Mouse (Mus musculus) lung, adult 2 months (tissue): ENCODE data around the gene Akain1. TPM values are rescaled to one million over a fixed set of nuclear protein-coding genes. Genes with fewer than 3 reads are reported as not detected.

Source experiments
- DNase-seq: peaks from one replicate; pipeline ENCODE4 v3.0.0; 2022
- H3K4me1 ChIP-seq: fragments of 200-500 bp; 2 replicates; pipeline ENCODE4 v1.6.1; 2011; ENCODE audit warnings: low read length; ENCODE audit not compliant: control insufficient read depth, insufficient read depth
- H3K4me3 ChIP-seq: fragments of 200-500 bp; replicated peaks from 2 replicates; pipeline ENCODE3; 2011; ENCODE audit warnings: low read depth, mild to moderate bottlenecking, control low read depth, low read length; ENCODE audit errors: extremely low read depth
- CTCF ChIP-seq: fragments of 200-500 bp; IDR thresholded peaks from 2 replicates; pipeline ENCODE4 v1.5.1; 2011; ENCODE audit warnings: mild to moderate bottlenecking, low read length, control low read depth; ENCODE audit not compliant: insufficient read depth
- POLR2A ChIP-seq: fragments of 200-500 bp; IDR thresholded peaks from 2 replicates; pipeline ENCODE4 v1.6.1; 2011; ENCODE audit warnings: low read depth, mild to moderate bottlenecking, control low read depth, low read length, borderline replicate concordance; ENCODE audit errors: extremely low read depth
- WGBS: fragments of 180-500 bp; shearing (Covaris S2); methylation state at CpG from one replicate; pipeline ENCODE4 v1.1.7; 2018; 5-methylcytosine and 5-hydroxymethylcytosine counted together
- polyA plus RNA-seq: library from polyadenylated mRNA; depleted of rRNA; stranded (reverse); fragments of >200 nt; gene quantifications from 2 replicates; pipeline ENCODE4 v1.2.3, GENCODE M21; 2012

Gene Akain1
- polyA plus RNA-seq, 1 experiment, result not detected

DNA sequence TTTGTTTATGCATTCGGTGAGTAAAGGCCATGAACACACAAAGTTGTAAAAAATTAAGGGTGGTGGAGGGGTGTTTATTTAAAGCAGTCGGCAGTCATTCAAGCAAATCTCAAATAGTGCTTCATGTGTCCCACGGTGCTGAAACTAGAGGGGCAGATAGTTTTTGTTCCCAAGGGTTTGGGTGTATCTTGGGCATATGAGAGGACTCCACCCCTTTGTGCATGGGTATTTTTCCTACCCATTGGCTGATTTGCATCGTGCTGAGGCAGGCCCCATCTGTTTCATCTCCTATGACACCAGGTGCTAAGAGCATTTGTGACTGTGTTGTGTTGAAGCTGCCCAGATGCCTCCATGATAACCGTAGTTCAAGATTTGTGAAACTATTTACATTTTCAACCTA is 1.3 kb upstream of the Akain1 start:
- WGBS, result 64% methylated on average over 5 of the region's 5 CpGs

DNA sequence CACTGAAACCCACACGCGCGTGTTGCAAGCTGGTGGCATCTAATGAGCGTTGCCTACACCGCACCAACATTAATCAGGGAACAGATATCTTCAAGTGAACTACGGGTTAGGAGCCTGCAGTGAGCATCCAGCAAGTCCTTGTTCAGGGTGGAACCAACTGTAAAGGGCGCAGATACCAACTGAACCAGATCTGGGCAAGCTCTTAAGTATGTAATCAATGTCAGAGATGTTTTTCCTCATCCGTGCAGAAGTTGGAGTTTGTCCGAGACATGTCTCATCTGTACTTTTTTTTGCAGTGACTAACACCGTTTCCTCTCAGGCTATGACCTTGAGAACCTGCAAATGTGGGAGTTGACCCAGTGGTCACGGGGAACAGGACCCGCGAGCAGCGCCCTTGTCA is 640 bp upstream of the Akain1 start:
- Histone ChIP-seq H3K4me3 (no peak overlapping the region), H3K4me1 (no peaks in the 10 kb centered on the region)
- DNase-seq, result no peak
- WGBS, result 33% methylated on average over 14 of the region's 14 CpGs
- TF ChIP-seq POLR2A (no peak), CTCF (no peak)

More for the DNA sequence above, 1.3 kb upstream of the Akain1 start:
- TF ChIP-seq CTCF, result no peak
- no peak for TF ChIP-seq POLR2A
- DNase-seq, result no peak
- Histone ChIP-seq H3K4me1 (no peaks in the 10 kb centered on the region), H3K4me3 (no peak overlapping the region)

DNA sequence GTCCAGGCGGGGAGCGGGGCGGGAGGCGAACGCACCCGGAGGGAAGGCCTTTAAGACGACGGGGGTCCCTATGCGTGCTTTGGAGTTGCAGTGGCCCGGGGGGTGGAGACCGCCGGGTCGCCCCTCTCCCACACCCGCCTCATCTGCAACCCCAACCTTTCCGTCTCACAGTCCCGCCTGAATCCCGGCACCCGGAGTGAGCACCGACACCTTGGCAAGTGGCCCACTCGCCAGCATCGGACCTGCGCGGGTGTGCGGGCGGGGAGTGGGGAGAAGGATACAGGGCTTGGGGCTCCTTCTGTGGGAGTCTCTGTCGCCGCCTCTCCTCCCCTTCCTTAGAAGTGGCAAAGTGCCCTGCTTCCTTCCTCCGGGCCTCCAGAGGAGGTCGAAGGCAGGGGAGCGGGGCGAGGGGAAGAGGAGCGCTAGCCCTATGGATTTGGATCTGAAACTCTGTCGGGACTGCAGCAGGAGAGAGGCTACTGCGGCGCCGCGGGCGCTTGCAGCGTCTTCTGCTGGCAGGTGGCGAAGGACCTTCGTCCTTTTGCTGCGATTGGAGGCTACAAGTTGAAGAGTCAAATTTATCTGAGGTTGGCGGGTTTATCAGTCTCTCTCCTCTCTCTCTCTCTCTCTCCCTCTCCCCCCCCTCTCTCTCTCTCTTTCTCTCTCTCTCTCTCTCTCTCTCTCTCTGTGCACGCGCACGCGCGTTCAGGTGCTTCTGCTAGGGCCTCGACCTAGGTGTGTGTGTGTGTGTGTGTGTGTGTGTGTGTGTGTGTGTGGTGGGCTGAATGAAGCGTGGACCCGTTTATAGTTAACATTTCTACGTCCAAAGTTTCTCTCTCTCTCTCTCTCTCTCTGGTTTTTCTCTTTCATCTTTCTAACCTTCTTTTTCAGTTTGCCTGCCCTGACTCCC is 700 bp downstream of the Akain1 start:
- H3K4me1 ChIP-seq, result no peaks in the 10 kb centered on the region
- DNase-seq, result peak; percentile 3
- TF ChIP-seq CTCF (no peak), POLR2A (no peak)
- H3K4me3 ChIP-seq, result no peak overlapping the region
- WGBS, result 2% methylated on average over 52 of the region's 52 CpGs

- TF ChIP-seq CTCF, result no peak
- no peak for TF ChIP-seq POLR2A
- Histone ChIP-seq H3K4me3 (no peak overlapping the region), H3K4me1 (no peaks in the 10 kb centered on the region)
- 17% methylated on average over 9 of the region's 9 CpGs for WGBS
- DNase-seq, result no peak
These were observed 1.9 kb downstream of the Akain1 start for GRCm38 (mm10) chr17:69441041-69441440.

DNA sequence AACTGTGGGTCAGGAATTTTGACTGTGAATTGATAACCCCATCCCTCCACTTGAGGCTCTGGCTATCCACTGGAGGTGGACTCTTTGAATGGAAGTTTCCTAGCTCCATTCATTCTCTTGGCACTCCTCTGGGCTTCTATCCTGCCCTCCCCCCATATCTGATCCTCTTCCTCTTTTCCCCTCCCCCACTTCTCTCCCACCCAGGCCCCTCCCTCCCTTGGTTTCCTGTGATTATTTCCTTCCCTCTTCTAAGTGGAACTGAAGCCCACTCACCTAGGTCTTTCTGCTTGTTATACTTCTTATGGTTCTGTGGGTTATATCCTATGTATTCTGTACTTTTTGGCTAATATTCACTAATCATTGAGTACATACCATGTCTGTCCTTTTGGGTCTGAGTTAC is 9.6 kb downstream of the Akain1 start:
- H3K4me3 ChIP-seq, result no peak overlapping the region
- no peak for TF ChIP-seq POLR2A
- TF ChIP-seq CTCF, result no peak
- DNase-seq, result no peak
- no peaks in the 10 kb centered on the region for H3K4me1 ChIP-seq

DNA sequence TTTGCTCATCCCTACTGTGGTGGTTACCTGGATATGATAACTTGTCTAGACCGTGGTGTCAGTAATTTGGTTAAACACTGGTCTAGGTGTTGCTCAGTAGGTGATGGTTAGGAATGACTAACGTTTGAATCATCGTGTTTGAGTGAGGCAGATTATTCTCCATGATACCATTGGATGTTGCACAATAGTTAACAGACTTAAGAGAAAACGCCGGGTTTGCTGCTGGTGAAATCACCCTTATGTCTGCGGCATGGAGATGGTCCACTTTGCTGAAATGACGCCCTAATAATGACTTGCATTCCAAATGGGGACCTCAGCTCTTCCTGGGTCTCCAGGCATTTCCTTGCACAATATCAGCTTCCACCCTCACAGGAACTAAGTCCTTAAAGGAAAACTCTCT is 22.6 kb downstream of the Akain1 start:
- 81% methylated on average over 7 of the region's 7 CpGs for WGBS
- no peak for DNase-seq
- no peaks in the 10 kb centered on the region for H3K4me1 ChIP-seq
- no peak overlapping the region for H3K4me3 ChIP-seq
- TF ChIP-seq POLR2A (no peak), CTCF (no peak)

- DNase-seq, result no peak
- 56% methylated on average over 3 of the region's 3 CpGs for WGBS
- H3K4me1 ChIP-seq, result no peaks in the 10 kb centered on the region
- TF ChIP-seq POLR2A, result no peak
- TF ChIP-seq CTCF, result no peak
- H3K4me3 ChIP-seq, result no peak overlapping the region
These were observed 23.9 kb downstream of the Akain1 start for GRCm38 (mm10) chr17:69463037-69463436.

DNA sequence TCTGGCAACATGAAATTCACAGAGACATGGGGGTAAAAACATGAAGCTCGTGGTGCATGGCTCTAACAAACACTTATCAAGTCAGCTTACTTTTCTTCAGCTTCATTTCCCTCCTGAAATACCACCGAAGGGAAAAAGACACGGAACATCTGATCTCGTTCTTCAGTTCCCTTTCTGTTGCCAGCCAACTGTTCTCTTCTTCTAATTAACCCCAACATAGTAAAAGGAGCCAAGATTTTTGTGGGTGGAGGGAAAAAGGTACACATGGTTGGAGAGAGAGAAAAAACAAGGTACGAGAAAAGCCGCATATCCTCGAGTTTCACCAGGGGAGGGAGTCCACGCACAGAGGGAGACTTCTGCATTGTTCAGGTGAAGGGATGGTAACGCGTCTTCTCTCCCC is 32.0 kb downstream of the Akain1 start:
- H3K4me3 ChIP-seq, result no peak overlapping the region
- WGBS, result 47% methylated on average over 10 of the region's 10 CpGs
- no peak for DNase-seq
- H3K4me1 ChIP-seq, result no peaks in the 10 kb centered on the region
- TF ChIP-seq CTCF, result no peak
- no peak for TF ChIP-seq POLR2A

GRCm38 (mm10) chr17:69472401-69472800 is 33.3 kb downstream of the Akain1 start:
- no peak for DNase-seq
- H3K4me1 ChIP-seq, result no peaks in the 10 kb centered on the region
- H3K4me3 ChIP-seq, result no peak overlapping the region
- WGBS, result 60% methylated on average over 9 of the region's 9 CpGs
- TF ChIP-seq POLR2A (no peak), CTCF (no peak)

GRCm38 (mm10) chr17:69474084-69474483 is 35.0 kb downstream of the Akain1 start:
- 74% methylated on average over 4 of the region's 4 CpGs for WGBS
- Histone ChIP-seq H3K4me3 (no peak overlapping the region), H3K4me1 (no peaks in the 10 kb centered on the region)
- no peak for TF ChIP-seq CTCF
- TF ChIP-seq POLR2A, result no peak
- DNase-seq, result no peak

DNA sequence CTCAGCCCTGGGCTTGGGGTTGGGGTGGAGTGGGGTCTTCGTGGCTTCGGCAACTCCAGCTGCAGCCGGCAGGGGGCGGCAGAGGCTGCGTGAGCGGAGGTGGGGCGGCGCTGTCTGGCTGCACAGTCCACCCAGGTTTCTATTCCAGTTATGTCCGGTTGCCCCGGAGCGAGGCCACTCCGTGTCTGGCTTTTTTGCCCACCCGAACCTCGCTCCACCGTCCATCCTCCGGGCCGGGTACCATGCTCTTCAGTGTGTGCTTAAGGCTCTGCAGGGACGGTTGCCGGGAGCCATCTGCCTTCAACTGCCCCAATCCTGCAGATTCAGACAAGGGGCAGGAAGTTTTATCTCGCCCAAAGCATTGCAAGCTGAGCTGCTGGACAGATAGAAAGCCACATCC is 36.3 kb downstream of the Akain1 start:
- Histone ChIP-seq H3K4me1 (no peaks in the 10 kb centered on the region), H3K4me3 (peak overlapping the region; percentile 68)
- peak; percentile 30 for DNase-seq
- under 1% methylated on average over 20 of the region's 20 CpGs for WGBS
- TF ChIP-seq CTCF, result peak; percentile 58
- no peak for TF ChIP-seq POLR2A

DNA sequence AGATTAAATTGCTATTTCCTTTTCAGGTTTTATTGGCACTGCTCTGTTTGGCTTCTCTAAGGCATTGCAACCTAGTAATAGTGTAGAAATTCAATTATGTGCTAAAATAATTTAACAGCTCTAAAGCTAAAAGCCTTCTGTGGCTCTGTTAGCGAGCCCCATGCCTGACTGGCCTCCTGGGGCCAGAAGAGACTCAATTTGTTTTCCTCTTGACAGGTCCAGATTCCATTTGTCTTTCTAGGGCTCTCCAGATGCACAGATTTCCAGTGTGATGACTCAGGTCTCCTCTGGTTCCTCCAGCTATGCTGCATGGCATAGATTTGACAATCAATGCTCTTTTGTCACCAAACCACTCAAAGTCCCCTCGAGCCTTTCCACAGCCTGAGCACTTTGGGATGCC is 38.4 kb downstream of the Akain1 start:
- no peak for DNase-seq
- 33% methylated on average over 2 of the region's 2 CpGs for WGBS
- TF ChIP-seq CTCF (no peak), POLR2A (no peak)
- Histone ChIP-seq H3K4me3 (no peak overlapping the region), H3K4me1 (no peaks in the 10 kb centered on the region)
